Mouse (Mus musculus): ENCODE results near the gene Tmcc1.

DNA sequence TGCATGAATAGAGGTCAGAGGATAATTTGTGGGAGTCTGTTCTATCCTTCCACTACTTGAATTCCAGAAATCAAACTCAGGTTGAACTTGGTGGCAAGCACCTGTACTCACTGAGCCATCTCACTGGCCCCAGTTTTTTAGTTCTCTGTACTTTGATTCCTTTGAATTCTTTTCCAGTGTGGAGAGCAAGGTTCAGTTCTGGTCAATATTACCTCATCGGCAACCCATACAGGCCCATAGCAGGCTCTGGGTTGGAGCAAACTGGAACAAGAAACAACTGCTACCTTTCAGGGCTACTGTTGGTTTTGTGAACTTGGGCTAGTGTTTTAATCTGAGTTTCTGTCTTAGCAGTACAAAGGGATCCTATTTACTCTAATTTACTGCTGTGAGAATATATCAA is 107.2 kb downstream of the Tmcc1 start:
- TF ChIP-seq CTCF (IDR thresholded peaks at IDR 0.05; ENCODE audit: low read depth, low read length) (no peak), POLR2A (IDR thresholded peaks at IDR 0.05; ENCODE audit: extremely low read depth, insufficient read depth, low read length) (no peak)
